Mouse (Mus musculus): Measurements from ENCODE around the gene Mitf.

GRCm38 (mm10) chr6:98061878-98062277, 255.0 kb downstream of the Mitf start:
- TF ChIP-seq POLR2A (IDR thresholded peaks at IDR 0.05; ENCODE audit: insufficient read depth, low read depth, low read length) (no peak), CTCF (IDR thresholded peaks at IDR 0.05; ENCODE audit: insufficient read depth, low read depth, low read length) (no peak)
